Mouse (Mus musculus): Measurements from ENCODE around the gene Lmo7. TPM values are rescaled to one million over a fixed set of nuclear protein-coding genes. Genes with fewer than 3 reads are reported as not detected.

Lmo7 gene
- total RNA-seq, 2 experiments from 2014 or later: 396 to 411 TPM

DNA sequence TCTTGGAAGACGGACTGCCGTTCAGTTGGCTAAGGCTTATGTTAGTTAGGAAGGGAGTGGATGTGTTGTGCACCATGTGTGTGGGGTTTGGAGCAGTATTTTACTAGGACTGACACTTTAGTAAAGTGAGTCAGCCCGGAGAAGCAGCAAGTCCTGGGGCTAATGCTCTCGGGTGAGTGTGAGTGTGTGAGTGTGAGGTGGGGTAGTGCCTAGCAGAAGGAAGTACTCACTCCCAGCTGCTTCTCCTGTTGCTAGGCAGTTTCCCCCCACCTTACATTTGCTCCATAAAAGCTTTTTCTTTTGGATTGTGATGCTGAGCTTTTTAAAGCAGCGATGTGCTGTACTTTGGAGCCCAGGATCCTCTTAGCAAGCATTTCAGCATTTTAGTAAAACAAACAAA lies 99.9 kb downstream of the Lmo7 start:
- DNase-seq (ENCODE audit: low spot score): no peak
- intact Hi-C loops (cut with DNase I): loop anchor here (10.0 kb wide), 2 partner anchors 45 kb away; no protein-coding TSS in a partner anchor

DNA sequence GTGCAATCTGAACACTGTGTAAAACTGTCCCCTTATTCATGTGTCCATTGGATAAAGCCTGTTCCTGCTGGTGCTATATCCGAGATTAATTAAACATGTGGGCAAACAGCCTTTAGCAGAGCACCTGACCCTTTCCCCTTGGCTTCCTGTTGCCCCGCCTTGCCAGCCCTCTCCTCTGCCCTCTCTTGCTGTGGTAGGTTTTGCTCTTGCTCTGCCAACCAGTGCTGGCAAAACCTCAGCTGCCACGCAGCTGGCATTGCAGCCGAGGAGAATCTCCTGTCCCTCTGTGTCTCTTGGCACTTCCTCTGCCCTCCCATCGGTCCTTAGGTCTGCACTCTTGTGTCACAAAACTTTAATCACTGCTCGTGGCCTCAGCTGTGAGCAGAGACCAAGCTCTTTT lies 100.4 kb downstream of the Lmo7 start:
- intact Hi-C loops (cut with DNase I): loop anchor here (10.0 kb wide), 1 partner anchor 45 kb away; no protein-coding TSS in a partner anchor
- no peak for DNase-seq (ENCODE audit: low spot score)

GRCm38 (mm10) chr14:101834109-101834508 lies 104.4 kb downstream of the Lmo7 start:
- DNase-seq (ENCODE audit: low spot score): no peak
- intact Hi-C loops (cut with DNase I): loop anchor here (10.0 kb wide), 1 partner anchor 49 kb away; no protein-coding TSS in a partner anchor

- intact Hi-C loops (cut with DNase I): loop anchor here (10.0 kb wide), 1 partner anchor 52 kb away; no protein-coding TSS in a partner anchor
- DNase-seq (ENCODE audit: low spot score): no peak
These were observed 106.6 kb downstream of the Lmo7 start for GRCm38 (mm10) chr14:101836401-101836800.

- no peak for DNase-seq (ENCODE audit: low spot score)
- intact Hi-C loops (cut with DNase I): loop anchor here (10.0 kb wide), 1 partner anchor 52 kb away; no protein-coding TSS in a partner anchor
These were observed 107.4 kb downstream of the Lmo7 start for GRCm38 (mm10) chr14:101837176-101837575.

GRCm38 (mm10) chr14:101838231-101838839 lies 108.6 kb downstream of the Lmo7 start:
- intact Hi-C loops (cut with DNase I): loop anchor here (10.0 kb wide), 1 partner anchor 54 kb away; no protein-coding TSS in a partner anchor
- DNase-seq (ENCODE audit: low spot score): no peak

- DNase-seq (ENCODE audit: low spot score): no peak
- intact Hi-C loops (cut with DNase I): loop anchor here (5.0 to 10.0 kb wide), 2 partner anchors 55 to 62 kb away; no protein-coding TSS in a partner anchor
These were observed 110.3 kb downstream of the Lmo7 start for GRCm38 (mm10) chr14:101839771-101840731.

DNA sequence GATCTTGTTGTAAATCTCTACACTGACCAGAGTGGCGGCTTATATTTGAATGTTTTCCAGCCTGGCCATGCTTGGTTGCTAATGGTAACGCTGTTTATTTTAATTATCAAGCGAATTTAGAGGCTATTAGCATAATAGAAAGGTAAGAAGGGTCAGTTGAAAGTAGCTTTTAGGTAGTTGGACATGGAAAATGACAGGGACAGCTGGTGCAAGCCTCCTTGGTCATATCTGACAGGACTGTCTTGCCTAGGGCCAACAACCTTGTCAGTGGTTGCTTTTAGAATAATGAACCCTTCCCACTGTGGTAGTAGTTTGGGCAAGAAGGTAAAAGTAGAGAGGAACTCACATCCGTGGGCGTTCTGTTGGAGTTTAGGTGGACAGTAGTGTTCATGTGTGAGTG lies 111.5 kb downstream of the Lmo7 start:
- no peak for DNase-seq (ENCODE audit: low spot score)
- intact Hi-C loops (cut with DNase I): loop anchor here (5.0 kb wide), 1 partner anchor 61 kb away; no protein-coding TSS in a partner anchor

DNA sequence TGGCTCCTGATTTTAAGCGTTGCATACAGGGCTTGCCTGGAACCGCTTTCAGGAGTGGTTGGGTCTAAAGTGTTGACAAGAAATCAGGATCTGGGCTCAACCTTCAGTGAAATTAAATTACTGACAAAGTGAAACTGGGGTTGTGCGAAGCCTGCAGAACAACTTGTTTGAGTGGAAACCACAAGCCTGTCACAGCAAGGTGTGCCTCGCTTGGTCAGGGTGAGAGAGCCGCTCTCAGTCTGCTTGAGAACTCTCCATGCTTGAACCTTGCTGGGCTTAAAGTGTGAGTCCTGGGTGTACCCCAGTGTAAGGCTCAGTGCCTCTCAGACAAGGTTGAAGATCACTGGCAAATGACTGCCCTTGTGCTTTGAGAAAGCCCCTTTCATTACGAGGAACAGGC lies 112.8 kb downstream of the Lmo7 start:
- DNase-seq (ENCODE audit: low spot score): no peak
- intact Hi-C loops (cut with DNase I): loop anchor here (2.0 to 5.0 kb wide), 2 partner anchors 42 to 60 kb away; no protein-coding TSS in a partner anchor

DNA sequence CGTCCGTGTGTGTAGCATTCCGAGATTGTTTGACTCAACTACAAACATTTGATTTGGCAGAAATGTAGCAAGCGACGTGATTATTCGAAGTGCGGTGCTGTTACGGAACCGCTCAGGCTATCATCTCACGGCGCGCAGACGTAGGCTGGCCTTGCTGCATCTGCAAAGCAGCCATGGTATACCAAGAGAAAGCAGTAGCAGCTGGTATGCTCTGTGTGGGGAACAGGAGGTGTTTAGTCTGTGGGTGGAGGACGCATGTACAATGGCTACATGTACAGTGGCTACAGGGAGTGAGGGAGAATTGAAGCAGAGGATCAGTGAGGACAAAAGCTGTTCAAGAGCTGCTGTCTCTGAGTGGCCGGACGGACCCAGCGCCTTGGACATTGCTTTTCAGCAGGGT lies 113.7 kb downstream of the Lmo7 start:
- intact Hi-C loops (cut with DNase I): loop anchor here (2.0 to 5.0 kb wide), 2 partner anchors 41 to 59 kb away; no protein-coding TSS in a partner anchor
- no peak for DNase-seq (ENCODE audit: low spot score)

DNA sequence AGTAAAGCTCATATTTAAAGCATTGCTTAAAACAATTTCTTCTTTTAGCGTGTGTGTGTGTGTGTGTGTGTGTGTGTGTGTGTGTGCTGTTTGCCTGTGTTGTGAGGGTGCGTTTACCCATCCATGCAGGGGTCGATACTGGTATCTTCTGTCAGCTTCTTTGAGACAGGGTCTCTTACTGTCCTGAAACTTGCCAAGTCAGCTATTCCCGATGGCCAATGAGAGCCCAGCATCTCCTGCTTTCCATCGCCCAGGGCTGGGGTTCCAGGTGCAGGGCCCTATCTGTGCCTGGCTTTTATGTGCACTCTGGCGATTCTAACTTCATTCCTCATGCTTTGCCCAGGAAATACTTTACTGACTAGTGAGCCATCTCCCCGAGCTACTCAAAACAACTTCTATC lies 114.7 kb downstream of the Lmo7 start:
- DNase-seq (ENCODE audit: low spot score): no peak
- intact Hi-C loops (cut with DNase I): loop anchor here (5.0 kb wide), 1 partner anchor 58 kb away; no protein-coding TSS in a partner anchor

- no peak for DNase-seq (ENCODE audit: low spot score)
- intact Hi-C loops (cut with DNase I): no loop called here
These were observed 116.5 kb downstream of the Lmo7 start for GRCm38 (mm10) chr14:101846097-101846882.

DNA sequence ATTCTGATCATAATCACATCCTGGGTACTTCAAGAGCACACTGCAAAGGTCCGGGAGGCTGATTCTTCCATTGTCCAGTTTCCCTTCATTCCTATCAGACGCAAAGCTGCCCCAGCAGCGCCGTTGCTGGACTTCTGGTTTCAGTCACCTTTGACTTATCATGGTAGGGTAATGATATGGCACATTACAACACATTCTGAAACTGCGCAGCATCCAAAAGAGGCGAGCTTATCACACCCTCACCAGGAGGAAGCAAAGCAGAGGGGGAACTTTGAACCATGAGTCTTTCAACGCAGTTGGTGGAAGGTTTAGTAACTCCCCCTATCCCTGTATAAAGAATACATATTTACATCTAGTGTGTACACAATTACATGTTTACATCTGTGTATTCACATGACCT lies 117.8 kb downstream of the Lmo7 start:
- no peak for DNase-seq (ENCODE audit: low spot score)

GRCm38 (mm10) chr14:101852584-101853195 lies 122.9 kb downstream of the Lmo7 start:
- DNase-seq (ENCODE audit: low spot score): no peak
- intact Hi-C loops (cut with DNase I): no loop called here

More for the DNA sequence above, 117.8 kb downstream of the Lmo7 start:
- intact Hi-C loops (cut with DNase I): no loop called here

- intact Hi-C loops (cut with DNase I): no loop called here
- DNase-seq (ENCODE audit: low spot score): no peak
These were observed 123.5 kb downstream of the Lmo7 start for GRCm38 (mm10) chr14:101853207-101853606.

GRCm38 (mm10) chr14:101853722-101854121 lies 124.0 kb downstream of the Lmo7 start:
- no peak for DNase-seq (ENCODE audit: low spot score)
- intact Hi-C loops (cut with DNase I): no loop called here

GRCm38 (mm10) chr14:101854226-101854625 lies 124.5 kb downstream of the Lmo7 start:
- intact Hi-C loops (cut with DNase I): no loop called here
- no peak for DNase-seq (ENCODE audit: low spot score)

DNA sequence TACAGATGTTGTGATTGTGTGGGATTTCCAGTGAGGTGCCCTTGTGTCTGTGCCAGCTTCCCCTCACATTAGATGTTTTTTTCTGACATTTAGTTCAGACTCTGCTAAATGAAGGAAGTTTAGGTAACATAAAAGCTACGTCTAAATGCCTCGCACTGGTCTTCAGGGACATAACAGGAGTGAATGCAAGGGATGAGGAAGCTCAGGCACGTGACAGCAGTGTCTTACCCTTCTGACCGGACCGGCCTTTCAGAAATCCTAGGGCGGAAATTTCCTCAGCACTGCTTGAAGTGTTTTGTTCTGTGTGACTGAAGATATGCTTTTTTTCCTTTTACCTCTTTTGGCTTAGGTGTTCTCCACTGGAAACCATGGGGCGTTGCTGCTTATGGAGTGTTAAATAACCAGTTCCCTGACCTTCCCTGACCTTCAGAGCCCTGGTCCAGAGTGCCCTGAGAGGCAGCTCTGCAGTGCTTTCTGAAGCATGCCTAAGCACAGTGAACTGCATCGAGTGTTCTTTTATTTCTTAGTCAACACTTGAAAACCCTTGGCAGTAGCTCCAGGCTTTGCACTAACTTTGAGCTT lies 129.6 kb downstream of the Lmo7 start:
- intact Hi-C loops (cut with DNase I): no loop called here
- no peak for DNase-seq (ENCODE audit: low spot score)

- DNase-seq (ENCODE audit: low spot score): no peak
These were observed 132.3 kb downstream of the Lmo7 start for GRCm38 (mm10) chr14:101862088-101862487.

More at GRCm38 (mm10) chr14:101862088-101862487, 132.3 kb downstream of the Lmo7 start:
- intact Hi-C loops (cut with DNase I): no loop called here

Data from heart, postnatal 25 days (tissue).